Mouse (Mus musculus) lung, embryonic 16.5 days (tissue): Measurements from ENCODE around the gene Fbxw2. TPM values are rescaled to one million over a fixed set of nuclear protein-coding genes. Genes with fewer than 3 reads are reported as not detected.

ENCODE experiments used
- polyA plus RNA-seq: library from polyadenylated mRNA; unstranded; fragments of >200 nt; fragmentation: Nextera tagmentation; extraction: Ambion mirVana; gene quantifications from 2 replicates; pipeline ENCODE4 v1.2.1, GENCODE M21; 2015

The Fbxw2 gene
- polyA plus RNA-seq, 1 experiment from 2014 or later: 81.8 TPM

Other genes with a start within 250 kb of the Fbxw2 start
- gene Gapvd1, start 71.1 kb downstream of the Fbxw2 start, polyA plus RNA-seq: 78.3 and 86.3 TPM in 2 replicates
- gene Hspa5, start 54.3 kb downstream of the Fbxw2 start, polyA plus RNA-seq: 940 and 945 TPM in 2 replicates
- gene Rabepk, start 26.4 kb downstream of the Fbxw2 start, polyA plus RNA-seq: 35.4 and 36.3 TPM in 2 replicates
- not detected in 2 replicates for gene Gm34653, start 6.7 kb upstream of the Fbxw2 start, polyA plus RNA-seq
- 0.65 and 1.0 TPM in 2 replicates for gene Cutal, start 48.1 kb upstream of the Fbxw2 start, polyA plus RNA-seq
- gene Psmd5, start 48.7 kb upstream of the Fbxw2 start, polyA plus RNA-seq: 104 and 106 TPM in 2 replicates
- gene Phf19, start 87.7 kb upstream of the Fbxw2 start, polyA plus RNA-seq: 3.4 and 4.6 TPM in 2 replicates
- 4.3 and 4.7 TPM in 2 replicates for gene Traf1, start 135.5 kb upstream of the Fbxw2 start, polyA plus RNA-seq
- gene Hc, start 235.1 kb upstream of the Fbxw2 start, polyA plus RNA-seq: 2.4 and 4.2 TPM in 2 replicates